Mouse (Mus musculus) stomach, postnatal 0 days (tissue): ENCODE results near the gene Chmp4b.

ENCODE experiments used
- CTCF ChIP-seq: IDR thresholded peaks from 2 replicates; pipeline ENCODE4 v1.5.1; 2016; ENCODE audit warnings: antibody characterized with exemption, low read depth, mild to moderate bottlenecking, moderate library complexity
- EP300 ChIP-seq: optimal IDR thresholded peaks from 2 replicates; pipeline ENCODE3; 2016; ENCODE audit warnings: antibody characterized with exemption

DNA sequence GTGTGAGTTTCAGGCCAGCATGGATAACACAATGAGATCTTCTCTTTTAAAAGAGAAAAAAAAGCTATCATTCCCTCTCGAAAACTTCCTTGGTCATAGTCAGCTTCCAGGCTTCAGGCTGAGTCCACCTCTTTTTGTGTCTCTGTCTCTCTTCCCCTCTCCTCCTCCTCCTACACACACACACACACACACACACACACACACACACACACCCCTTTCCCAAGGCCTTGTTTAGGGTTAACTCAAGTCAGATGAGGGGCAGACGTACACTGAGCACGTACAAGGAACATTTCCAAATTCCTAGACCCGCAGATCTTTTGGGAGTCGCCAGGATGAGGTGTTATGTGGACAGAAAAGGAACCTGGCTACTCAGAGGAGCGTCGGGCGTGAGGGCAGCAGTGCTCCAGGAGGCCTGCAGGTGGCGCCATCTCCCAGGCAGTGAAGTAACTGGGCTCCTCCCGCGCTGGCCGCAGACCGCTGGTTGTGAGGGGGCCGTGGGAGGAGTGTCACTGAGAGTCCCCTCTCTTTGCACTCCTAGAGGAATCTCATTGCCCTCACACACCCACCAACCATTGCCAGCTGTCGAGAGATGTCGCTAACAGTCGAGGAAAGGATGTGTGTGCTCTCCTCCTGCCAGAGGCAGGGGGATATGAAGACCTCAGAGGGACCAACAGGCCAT, 51.3 kb downstream of the Chmp4b start:
- TF ChIP-seq CTCF = peak; percentile 98
- TF ChIP-seq EP300 = no peak
